Comparison of ENCODE assay signal across 9 mouse cellular contexts in the genomic region with DNA sequence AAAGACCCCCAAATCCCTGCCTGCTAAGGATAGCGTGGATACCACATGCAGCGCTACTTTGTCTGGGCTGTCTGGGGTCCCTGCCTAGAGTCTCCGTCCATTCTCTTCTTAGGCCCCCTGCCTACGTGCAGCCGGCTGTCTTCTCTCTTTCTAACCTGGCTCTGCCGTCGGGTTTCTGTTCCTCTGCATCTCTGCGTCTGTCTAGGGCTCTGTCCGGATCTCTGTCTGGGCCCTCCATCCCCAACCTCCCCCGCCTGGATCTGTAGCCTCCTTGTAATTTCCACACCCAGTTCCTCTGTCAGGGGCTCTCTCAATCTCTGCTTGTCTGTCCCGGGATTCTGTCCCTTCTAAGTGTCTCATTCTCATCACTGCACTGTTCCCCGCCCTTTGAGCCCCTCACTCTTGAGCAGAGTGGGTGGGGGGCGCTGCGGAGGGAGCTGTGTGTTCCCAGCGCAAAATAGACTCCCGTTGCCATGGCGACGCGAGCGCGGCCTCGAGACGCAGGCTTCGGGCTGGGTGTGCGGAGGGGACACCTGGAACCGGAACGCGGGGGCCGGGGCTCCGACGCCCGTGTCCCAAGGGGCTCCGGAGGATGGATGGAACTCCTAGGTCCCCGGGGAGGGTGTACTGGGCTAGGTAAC. TPM values are rescaled to one million over a fixed set of nuclear protein-coding genes. Genes with fewer than 3 reads are reported as not detected.
DNase-seq lines count a peak whose midpoint lies in the region; ATAC-seq and TF ChIP-seq lines count a peak whose summit lies in the region.
"Had no signal": no experiment of that assay in that cellular context is flagged by ENCODE, and none has a peak within 500 bp of the region (broad histone marks: within the 10 kb centered on the region; RNA-seq: fewer than 3 reads in every experiment).

No protein-coding gene starts in this region.

- H3K9ac ChIP-seq in hindbrain, embryonic 12.5 days: peak overlapping the region; percentile 69
- H3K9ac ChIP-seq in limb, embryonic 11.5 days (ENCODE audit: low read length): no peak overlapping the region; the same call in 1 of the 2 replicates

- no peak for TF ChIP-seq CTCF in testis, adult 2 months (IDR thresholded peaks at IDR 0.05; ENCODE audit: control insufficient read depth, insufficient read depth, insufficient replicate concordance, low read depth, low read length)

- no peaks in the 10 kb centered on the region for H3K9me3 ChIP-seq in hindbrain, embryonic 12.5 days (replicated peaks)
- no peaks in the 10 kb centered on the region for H3K9me3 ChIP-seq in limb, embryonic 11.5 days (ENCODE audit: control insufficient read depth, low read length)

- peaks cover 26% of the 10 kb centered on the region for H3K4me1 ChIP-seq in testis, adult 2 months (ENCODE audit: control insufficient read depth, insufficient read depth, low read length)
- H3K4me1 ChIP-seq in hindbrain, embryonic 12.5 days: peaks cover 28% of the 10 kb centered on the region
- peaks cover 17% of the 10 kb centered on the region for H3K4me1 ChIP-seq in limb, embryonic 11.5 days (ENCODE audit: control insufficient read depth, insufficient read depth, low read length)

- no peaks in the 10 kb centered on the region for H3K27me3 ChIP-seq in testis, adult 2 months (ENCODE audit: control insufficient read depth, insufficient read depth, low read length)
- H3K27me3 ChIP-seq in hindbrain, embryonic 12.5 days: peaks cover 38% of the 10 kb centered on the region
- H3K27me3 ChIP-seq in limb, embryonic 11.5 days (ENCODE audit: control insufficient read depth, insufficient read depth, low read length): peaks cover 41% of the 10 kb centered on the region

- no peak for TF ChIP-seq POLR2A in testis, adult 2 months (IDR thresholded peaks at IDR 0.05; ENCODE audit: control insufficient read depth, low read depth, low read length)

- peak overlapping the region; percentile 77 for H3K4me3 ChIP-seq in testis, adult 2 months (ENCODE audit: control insufficient read depth, low read depth, low read length)
- H3K4me3 ChIP-seq in hindbrain, embryonic 12.5 days: peak overlapping the region; percentile 55
- H3K4me3 ChIP-seq in limb, embryonic 11.5 days (ENCODE audit: low read depth, low read length): peak overlapping the region; percentile 33
- H3K4me3 ChIP-seq: erythroblast, embryonic 14.5 days had no signal

- no peaks in the 10 kb centered on the region for H3K36me3 ChIP-seq in testis, adult 2 months (ENCODE audit: control insufficient read depth, insufficient read depth, low read length)
- H3K36me3 ChIP-seq in hindbrain, embryonic 12.5 days: no peaks in the 10 kb centered on the region
- H3K36me3 ChIP-seq in limb, embryonic 11.5 days (ENCODE audit: control insufficient read depth, insufficient read depth, low read length): no peaks in the 10 kb centered on the region

- no peak overlapping the region for H3K27ac ChIP-seq in testis, adult 2 months (ENCODE audit: control insufficient read depth, insufficient read depth, low read depth, low read length)
- peak overlapping the region; percentile 79 for H3K27ac ChIP-seq in hindbrain, embryonic 12.5 days
- no peak overlapping the region for H3K27ac ChIP-seq in limb, embryonic 11.5 days (replicated peaks; ENCODE audit: low read depth, low read length)

- under 1% methylated on average over 34 of the region's 34 CpGs for WGBS in hindbrain, embryonic 12.5 days
- WGBS in limb, embryonic 11.5 days: under 1% methylated on average over 34 of the region's 34 CpGs

- DNase-seq in adrenal gland, postnatal 10 days: peak; percentile 48
- DNase-seq in adrenal gland, postnatal 4 days (ENCODE audit: low spot score in 2 of 2): no peak
- DNase-seq in testis, postnatal 14 days (ENCODE audit: low spot score): no peak
- peak; percentile 68 for DNase-seq in limb, embryonic 11.5 days (ENCODE audit: low spot score)
- DNase-seq in right cerebral cortex, postnatal 25 days: peak; percentile 86
- DNase-seq in urinary bladder, postnatal 25 days (ENCODE audit: low spot score): no peak

- ATAC-seq in hindbrain, embryonic 12.5 days (ENCODE audit: low FRiP score): peak; percentile 55
- ATAC-seq in limb, embryonic 11.5 days (ENCODE audit: insufficient number of reproducible peaks, low FRiP score, low TSS enrichment, low read depth): peak; percentile 23; the same call in 1 of the 2 replicates

- H3K4me2 ChIP-seq in hindbrain, embryonic 12.5 days (replicated peaks): peak overlapping the region; percentile 90
- H3K4me2 ChIP-seq in limb, embryonic 11.5 days (ENCODE audit: low read depth, severe bottlenecking): peak overlapping the region; percentile 90

RNA-seq across cellular contexts. Expression of a gene that starts 0.8 kb away (rescaled TPM):
- total RNA-seq in adrenal gland, postnatal 10 days (2021): 1 to 10 TPM; 1.3 to 3.1 TPM
- total RNA-seq in adrenal gland, postnatal 4 days (2021): 1 to 10 TPM; 4.4 to 6.1 TPM
- 21.8 and 24.8 TPM in 2 replicates for polyA plus RNA-seq in testis, adult 2 months (2012; rRNA removed)
- polyA plus RNA-seq in hindbrain, embryonic 12.5 days (2016; fragmentation: Nextera tagmentation; extraction: Ambion mirVana): 5.3 and 6.7 TPM in 2 replicates
- 0.20 and 0.44 TPM in 2 replicates for polyA plus RNA-seq in limb, embryonic 11.5 days (2014; fragmentation: Nextera tagmentation; extraction: Ambion mirVana)
- polyA plus RNA-seq: erythroblast, embryonic 14.5 days had no signal

RNA-seq across cellular contexts. Expression of a gene that starts 26.3 kb away (rescaled TPM):
- total RNA-seq in adrenal gland, postnatal 10 days (2021): 10 to 100 TPM in 1 of 2 experiments, 1 to 10 TPM in 1; 6.8 to 13.3 TPM
- 10 to 100 TPM; 11.6 to 16.4 TPM for total RNA-seq in adrenal gland, postnatal 4 days (2021)
- polyA plus RNA-seq in testis, adult 2 months (2012; rRNA removed): 4.9 and 6.5 TPM in 2 replicates
- polyA plus RNA-seq in hindbrain, embryonic 12.5 days (2016; fragmentation: Nextera tagmentation; extraction: Ambion mirVana): 5.1 and 7.0 TPM in 2 replicates
- 2.8 and 3.5 TPM in 2 replicates for polyA plus RNA-seq in limb, embryonic 11.5 days (2014; fragmentation: Nextera tagmentation; extraction: Ambion mirVana)
- polyA plus RNA-seq: erythroblast, embryonic 14.5 days had no signal

RNA-seq across cellular contexts. Expression of a gene that starts 31.3 kb away (rescaled TPM):
- 100 to 1,000 TPM; 122 to 126 TPM for total RNA-seq in adrenal gland, postnatal 10 days (2021)
- total RNA-seq in adrenal gland, postnatal 4 days (2021): 100 to 1,000 TPM; 140 to 156 TPM
- polyA plus RNA-seq in testis, adult 2 months (2012; rRNA removed): 1,069 and 1,189 TPM in 2 replicates
- 331 and 348 TPM in 2 replicates for polyA plus RNA-seq in hindbrain, embryonic 12.5 days (2016; fragmentation: Nextera tagmentation; extraction: Ambion mirVana)
- polyA plus RNA-seq in limb, embryonic 11.5 days (2014; fragmentation: Nextera tagmentation; extraction: Ambion mirVana): 527 and 540 TPM in 2 replicates

RNA-seq across cellular contexts. Expression of a gene that starts 33.2 kb away (rescaled TPM):
- total RNA-seq in adrenal gland, postnatal 10 days (2021): 10 to 100 TPM; 52.8 to 56.8 TPM
- 10 to 100 TPM; 22.6 to 22.8 TPM for total RNA-seq in adrenal gland, postnatal 4 days (2021)
- 20.2 and 20.9 TPM in 2 replicates for polyA plus RNA-seq in testis, adult 2 months (2012; rRNA removed)
- 0.88 and 1.2 TPM in 2 replicates for polyA plus RNA-seq in hindbrain, embryonic 12.5 days (2016; fragmentation: Nextera tagmentation; extraction: Ambion mirVana)
- 0.63 and 0.84 TPM in 2 replicates for polyA plus RNA-seq in limb, embryonic 11.5 days (2014; fragmentation: Nextera tagmentation; extraction: Ambion mirVana)

RNA-seq across cellular contexts. Expression of a gene that starts 51.0 kb away (rescaled TPM):
- total RNA-seq in adrenal gland, postnatal 10 days (2021): 1,000 to 10,000 TPM; 1,057 to 1,113 TPM
- total RNA-seq in adrenal gland, postnatal 4 days (2021): 1,000 to 10,000 TPM; 1,263 to 1,302 TPM
- 176 and 240 TPM in 2 replicates for polyA plus RNA-seq in testis, adult 2 months (2012; rRNA removed)
- 290 and 306 TPM in 2 replicates for polyA plus RNA-seq in hindbrain, embryonic 12.5 days (2016; fragmentation: Nextera tagmentation; extraction: Ambion mirVana)
- polyA plus RNA-seq in limb, embryonic 11.5 days (2014; fragmentation: Nextera tagmentation; extraction: Ambion mirVana): 266 and 269 TPM in 2 replicates

Comparison
In these comparisons a context has a peak if more than half of its experiments do, and no peak if none do; other contexts are left out.
1. DNase-seq: peak in adrenal gland, postnatal 10 days (single experiment), limb, embryonic 11.5 days (single experiment) and right cerebral cortex, postnatal 25 days (single experiment); none in adrenal gland, postnatal 4 days (0 of 2), testis, postnatal 14 days (single experiment) and urinary bladder, postnatal 25 days (single experiment).
2. Peak in every context shown above with its lines, with median percentiles within 50 percentile points of each other: H3K4me3 ChIP-seq.